20 mouse cellular contexts compared by ENCODE assay signal in the genomic region with DNA sequence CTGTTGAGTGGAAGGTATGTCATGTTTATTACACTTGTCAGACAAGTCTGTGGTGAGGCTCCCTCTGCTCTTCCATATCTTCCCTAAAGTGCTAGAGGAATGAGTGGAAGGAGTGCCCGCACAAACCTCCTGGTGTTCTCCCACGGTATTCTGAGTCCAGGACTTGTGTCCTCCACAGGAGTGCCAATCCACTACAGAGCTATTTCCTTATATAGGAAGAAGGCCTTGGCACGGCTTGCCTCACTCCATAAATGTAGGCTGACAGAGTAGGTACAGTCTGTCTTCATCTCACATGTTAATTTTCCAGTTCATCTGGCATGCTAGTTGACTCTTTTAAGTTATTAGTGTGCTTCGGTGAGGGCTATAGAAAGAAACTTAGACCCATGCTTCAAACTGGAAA.
DNase-seq lines count a peak whose midpoint lies in the region; ATAC-seq lines count a peak whose summit lies in the region.
"Had no signal": no experiment of that assay in that cellular context is flagged by ENCODE, and none has a peak within 500 bp of the region (broad histone marks: within the 10 kb centered on the region; RNA-seq: fewer than 3 reads in every experiment).

No protein-coding gene starts in this region.

- peaks cover 15% of the 10 kb centered on the region; the same call in 1 of the 2 replicates for H3K4me1 ChIP-seq in heart, embryonic 15.5 days (replicated peaks)
- H3K4me1 ChIP-seq: hindbrain, embryonic 12.5 days; midbrain, embryonic 10.5 days; stomach, embryonic 15.5 days had no signal

- H3K9ac ChIP-seq in heart, embryonic 15.5 days, result no peak overlapping the region
- H3K9ac ChIP-seq: hindbrain, embryonic 12.5 days; neural tube, embryonic 12.5 days; stomach, embryonic 15.5 days had no signal

- no peak overlapping the region for H3K4me2 ChIP-seq in heart, embryonic 15.5 days
- H3K4me2 ChIP-seq: hindbrain, embryonic 12.5 days; neural tube, embryonic 12.5 days; stomach, embryonic 15.5 days had no signal

- peak; percentile 23 to 60 for DNase-seq in frontal cortex, postnatal 36 days (ENCODE audit: low spot score in 2 of 2)
- no peak for DNase-seq in frontal cortex, postnatal 10 days (ENCODE audit: low spot score in 2 of 2)
- DNase-seq in left cerebral cortex, adult 18-20 months (ENCODE audit: low spot score in 2 of 2), result peak; percentile 12 to 44
- DNase-seq in left cerebral cortex, postnatal 10 days (ENCODE audit: extremely low spot score in 1 of 2, low spot score in 2 of 2), result no peak
- DNase-seq in left cerebral cortex, postnatal 36 days (ENCODE audit: low spot score in 2 of 2), result peak; percentile 27 to 31
- no peak for DNase-seq in layer of hippocampus, postnatal 10 days (ENCODE audit: low spot score in 2 of 2)
- no peak for DNase-seq in kidney, postnatal 25 days
- DNase-seq: cerebellum, adult 9-11 months; kidney, adult 8-10 months; kidney, postnatal 4 days; lung, adult 18-20 months; spleen, adult 18-20 months; thymus, postnatal 25 days had no signal

- H3K4me3 ChIP-seq in heart, embryonic 15.5 days, result no peak overlapping the region
- H3K4me3 ChIP-seq: hindbrain, embryonic 12.5 days; midbrain, embryonic 10.5 days; neural tube, embryonic 12.5 days; stomach, embryonic 15.5 days had no signal

- no peaks in the 10 kb centered on the region for H3K27me3 ChIP-seq in heart, embryonic 15.5 days
- H3K27me3 ChIP-seq: CH12.LX; hindbrain, embryonic 12.5 days; neural tube, embryonic 12.5 days; stomach, embryonic 15.5 days had no signal

- ATAC-seq in heart, embryonic 15.5 days (replicated peaks; ENCODE audit: insufficient number of reproducible peaks, insufficient read depth, low FRiP score, low read depth), result peak; percentile 55; the same call in 1 of the 2 replicates
- ATAC-seq: inflammation-experienced regulatory T-cells, adult 6 months had no signal

- no peaks in the 10 kb centered on the region for H3K36me3 ChIP-seq in heart, embryonic 15.5 days
- H3K36me3 ChIP-seq: hindbrain, embryonic 12.5 days; midbrain, embryonic 10.5 days; neural tube, embryonic 12.5 days; stomach, embryonic 15.5 days had no signal

- intact Hi-C loops in left cerebral cortex, postnatal 10 days (cut with DNase I), result no loop called here
- intact Hi-C loops in left cerebral cortex, postnatal 36 days (cut with DNase I), result no loop called here

- no peaks in the 10 kb centered on the region for H3K9me3 ChIP-seq in heart, embryonic 15.5 days (replicated peaks)
- H3K9me3 ChIP-seq: hindbrain, embryonic 12.5 days; midbrain, embryonic 10.5 days; neural tube, embryonic 12.5 days; stomach, embryonic 15.5 days had no signal

- 0 out of 2 replicates have a peak overlapping the region, but pooled peaks have one; percentile 12 for H3K27ac ChIP-seq in heart, embryonic 15.5 days
- H3K27ac ChIP-seq: hindbrain, embryonic 12.5 days; midbrain, embryonic 10.5 days; neural tube, embryonic 12.5 days; stomach, embryonic 15.5 days had no signal

- whole genome bisulfite sequencing in heart, embryonic 15.5 days, result 46% methylated on average over 4 of the region's 4 CpGs

Comparison
In these comparisons a context has a peak if more than half of its experiments do, and no peak if none do; other contexts are left out.
1. DNase-seq: peak in frontal cortex, postnatal 36 days (2 of 2), left cerebral cortex, adult 18-20 months (2 of 2) and left cerebral cortex, postnatal 36 days (2 of 2); none in frontal cortex, postnatal 10 days (0 of 2), left cerebral cortex, postnatal 10 days (0 of 2), layer of hippocampus, postnatal 10 days (0 of 2) and kidney, postnatal 25 days (0 of 2).